Mouse (Mus musculus) frontal cortex, adult 2 months (tissue): ENCODE data around the gene Wars. TPM values are rescaled to one million over a fixed set of nuclear protein-coding genes. Genes with fewer than 3 reads are reported as not detected.

Source experiments
- DNase-seq, 2 experiments: peaks; one replicate each; pipeline ENCODE4 v3.0.0; 2022; ENCODE audit warnings: low spot score in 1 of 2; ENCODE audit errors: extremely low spot score in 1 of 2
- polyA plus RNA-seq: library from polyadenylated mRNA; depleted of rRNA; stranded (reverse); fragments of >200 nt; gene quantifications from 2 replicates; pipeline ENCODE4 v1.2.3, GENCODE M21; 2012; rRNA removed

The Wars gene
- polyA plus RNA-seq = 93.5 and 97.7 TPM in 2 replicates

- DNase-seq = peak; percentile 90 to 97
These were observed at the start of gene Wars for GRCm38 (mm10) chr12:108893715-108894431. TSS of gene Wars (minus strand) at chr12:108894174.

- peak in 1 of 2 experiments; percentile 68 for DNase-seq
These were observed 48.4 kb upstream of the Wars start for GRCm38 (mm10) chr12:108942203-108942923.

GRCm38 (mm10) chr12:108941282-108941681 lies 47.3 kb upstream of the Wars start:
- no peak for DNase-seq

GRCm38 (mm10) chr12:108940255-108940654 lies 46.3 kb upstream of the Wars start:
- DNase-seq = no peak

- no peak for DNase-seq
These were observed 45.3 kb upstream of the Wars start for GRCm38 (mm10) chr12:108939317-108939716.

- no peak for DNase-seq
These were observed 44.9 kb upstream of the Wars start for GRCm38 (mm10) chr12:108938844-108939243.

GRCm38 (mm10) chr12:108937506-108937905 lies 43.5 kb upstream of the Wars start:
- no peak for DNase-seq

GRCm38 (mm10) chr12:108936834-108937233 lies 42.9 kb upstream of the Wars start:
- DNase-seq = no peak

GRCm38 (mm10) chr12:108934231-108934630 lies 40.3 kb upstream of the Wars start:
- no peak for DNase-seq

- no peak for DNase-seq
These were observed 38.1 kb upstream of the Wars start for GRCm38 (mm10) chr12:108932113-108932512.

- no peak for DNase-seq
These were observed 37.5 kb upstream of the Wars start for GRCm38 (mm10) chr12:108931341-108932053.

- no peak for DNase-seq
These were observed 35.5 kb upstream of the Wars start for GRCm38 (mm10) chr12:108929475-108929874.

GRCm38 (mm10) chr12:108928249-108928648 lies 34.3 kb upstream of the Wars start:
- DNase-seq = no peak

GRCm38 (mm10) chr12:108926606-108927111 lies 32.7 kb upstream of the Wars start:
- no peak for DNase-seq

- no peak for DNase-seq
These were observed 24.8 kb upstream of the Wars start for GRCm38 (mm10) chr12:108918753-108919152.

- no peak for DNase-seq
These were observed 23.5 kb upstream of the Wars start for GRCm38 (mm10) chr12:108917509-108917908.

GRCm38 (mm10) chr12:108916447-108917042 lies 22.6 kb upstream of the Wars start:
- peak in 1 of 2 experiments; percentile 33 for DNase-seq

GRCm38 (mm10) chr12:108915893-108916292 lies 21.9 kb upstream of the Wars start:
- DNase-seq = peak; percentile 46 to 78

GRCm38 (mm10) chr12:108914709-108915340 lies 20.9 kb upstream of the Wars start:
- DNase-seq = no peak

- DNase-seq = no peak
These were observed 20.2 kb upstream of the Wars start for GRCm38 (mm10) chr12:108914198-108914597.
